Mouse (Mus musculus) liver, postnatal 0 days (tissue): Measurements from ENCODE around the gene Hemk1. TPM values are rescaled to one million over a fixed set of nuclear protein-coding genes. Genes with fewer than 3 reads are reported as not detected.

Experiments used
- ATAC-seq: fragments of 200-750 bp; cut with Nextera tagmentation; 2 replicates; pipeline ENCODE4 v1.8.0; 2017; ENCODE audit warnings: mild to moderate bottlenecking, moderate library complexity
- DNase-seq: peaks from one replicate; pipeline ENCODE4 v3.0.0-alpha.2; 2016
- H3K27ac ChIP-seq: fragments of 300-500 bp; sonication (generic); 2 replicates; pipeline ENCODE4 v1.5.1; 2014; ENCODE audit warnings: antibody characterized with exemption, moderate library complexity, mild to moderate bottlenecking, low read depth
- H3K27me3 ChIP-seq: fragments of 300-500 bp; sonication (generic); 2 replicates; pipeline ENCODE4 v1.6.1; 2014; ENCODE audit warnings: low read length, control low read depth, mixed read lengths; ENCODE audit not compliant: insufficient read depth
- H3K36me3 ChIP-seq: fragments of 300-500 bp; sonication (generic); replicated peaks from 2 replicates; pipeline ENCODE4 v1.6.1; 2014; ENCODE audit warnings: mild to moderate bottlenecking, control low read depth, low read length, moderate library complexity, mixed read lengths; ENCODE audit not compliant: insufficient read depth
- H3K4me1 ChIP-seq: fragments of 300-500 bp; sonication (generic); 2 replicates; pipeline ENCODE4 v1.6.1; 2014; ENCODE audit warnings: antibody characterized with exemption, mild to moderate bottlenecking, control low read depth; ENCODE audit not compliant: insufficient read depth
- H3K4me2 ChIP-seq: fragments of 300-500 bp; sonication (generic); 2 replicates; pipeline ENCODE4 v1.6.1; 2014; ENCODE audit warnings: low read depth, mild to moderate bottlenecking, low read length, moderate library complexity, mixed read lengths
- H3K4me3 ChIP-seq: fragments of 300-500 bp; sonication (generic); 2 replicates; pipeline ENCODE4 v1.5.1; 2014; ENCODE audit warnings: low read depth, low read length
- H3K9ac ChIP-seq: fragments of 300-500 bp; sonication (generic); replicated peaks from 2 replicates; pipeline ENCODE4 v1.6.1; 2014; ENCODE audit warnings: mild to moderate bottlenecking, moderate library complexity
- H3K9me3 ChIP-seq: fragments of 300-500 bp; sonication (generic); 2 replicates; pipeline ENCODE4 v1.6.1; 2016; ENCODE audit warnings: mild to moderate bottlenecking, control low read depth, low read length, mixed read lengths
- CTCF ChIP-seq: sonication (generic); IDR thresholded peaks from 2 replicates; pipeline ENCODE4 v1.5.1; 2016; ENCODE audit warnings: antibody characterized with exemption, low read depth
- EP300 ChIP-seq: IDR thresholded peaks from 2 replicates; pipeline ENCODE4 v1.6.1; 2016; ENCODE audit warnings: antibody characterized with exemption, low read depth, mild to moderate bottlenecking
- WGBS: fragments of 180-500 bp; shearing (Covaris S2); extraction: QIAGEN DNeasy Blood & Tissue Kit; methylation state at CpG from one replicate; pipeline ENCODE4 v1.1.7; 2014; ENCODE audit not compliant: insufficient replicate concordance; 5-methylcytosine and 5-hydroxymethylcytosine counted together
- polyA plus RNA-seq: library from polyadenylated mRNA; unstranded; fragments of >200 nt; fragmentation: Nextera tagmentation; extraction: Ambion mirVana; gene quantifications from 2 replicates; pipeline ENCODE4 v1.2.1, GENCODE M21; 2015

Gene Hemk1
- polyA plus RNA-seq, 1 experiment from 2014 or later = 3.2 TPM

DNA sequence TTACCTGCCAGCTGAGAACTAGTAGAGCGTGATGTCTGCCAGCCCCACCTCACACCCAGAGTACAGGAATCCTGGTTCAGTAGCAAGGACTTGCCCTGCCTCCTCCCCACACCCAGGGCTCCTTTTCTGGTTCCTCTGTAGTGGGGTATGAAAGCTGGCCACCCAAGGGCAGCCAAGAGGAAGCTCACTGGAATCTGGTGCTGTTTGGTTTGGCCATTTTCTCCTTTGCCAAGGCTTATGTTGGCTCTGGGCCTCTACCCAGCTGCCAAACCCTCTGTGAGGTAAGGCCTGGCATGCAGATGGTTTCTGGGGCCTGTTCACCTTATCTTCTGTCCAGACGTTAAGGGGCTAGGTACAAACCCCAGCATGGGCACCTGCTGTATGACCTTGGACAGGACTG lies 22.4 kb downstream of the Hemk1 start:
- TF ChIP-seq EP300 (no peak), CTCF (no peak)
- H3K9me3 ChIP-seq = no peaks in the 10 kb centered on the region
- no peak overlapping the region for H3K4me3 ChIP-seq
- 72% methylated on average over 2 of the region's 2 CpGs for WGBS
- no peak overlapping the region for H3K27ac ChIP-seq
- no peaks in the 10 kb centered on the region for H3K27me3 ChIP-seq
- ATAC-seq = no peak
- no peak overlapping the region for H3K9ac ChIP-seq
- DNase-seq = no peak
- no peak overlapping the region for H3K4me2 ChIP-seq
- no peaks in the 10 kb centered on the region for H3K36me3 ChIP-seq
- H3K4me1 ChIP-seq = peaks cover 18% of the 10 kb centered on the region

DNA sequence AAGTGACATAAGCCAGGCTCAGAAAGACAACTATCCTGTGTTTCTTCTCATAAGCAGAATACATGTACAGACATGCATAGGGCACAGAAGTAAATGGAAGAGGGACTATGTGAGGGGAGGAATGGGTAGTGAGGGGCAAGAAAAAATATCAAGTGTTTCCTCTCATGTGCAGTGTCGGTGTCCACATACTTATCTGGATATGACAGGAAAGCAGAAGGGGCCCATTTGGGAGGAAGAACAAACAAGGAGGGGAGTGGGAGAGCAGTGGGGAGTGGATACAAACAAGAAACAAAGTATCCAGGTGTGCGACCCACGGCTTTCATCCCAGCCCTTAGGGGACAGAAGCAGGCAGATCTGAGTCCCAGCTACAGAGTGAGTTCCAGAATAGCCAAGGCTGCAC lies 24.2 kb downstream of the Hemk1 start:
- no peaks in the 10 kb centered on the region for H3K9me3 ChIP-seq
- 61% methylated on average over 3 of the region's 3 CpGs for WGBS
- no peak overlapping the region for H3K9ac ChIP-seq
- H3K4me1 ChIP-seq = peaks cover 18% of the 10 kb centered on the region
- DNase-seq (no peak), ATAC-seq (no peak)
- no peak for TF ChIP-seq CTCF
- no peak for TF ChIP-seq EP300
- H3K27me3 ChIP-seq = no peaks in the 10 kb centered on the region
- no peaks in the 10 kb centered on the region for H3K36me3 ChIP-seq
- no peak overlapping the region for H3K4me3 ChIP-seq
- no peak overlapping the region for H3K27ac ChIP-seq
- no peak overlapping the region for H3K4me2 ChIP-seq

DNA sequence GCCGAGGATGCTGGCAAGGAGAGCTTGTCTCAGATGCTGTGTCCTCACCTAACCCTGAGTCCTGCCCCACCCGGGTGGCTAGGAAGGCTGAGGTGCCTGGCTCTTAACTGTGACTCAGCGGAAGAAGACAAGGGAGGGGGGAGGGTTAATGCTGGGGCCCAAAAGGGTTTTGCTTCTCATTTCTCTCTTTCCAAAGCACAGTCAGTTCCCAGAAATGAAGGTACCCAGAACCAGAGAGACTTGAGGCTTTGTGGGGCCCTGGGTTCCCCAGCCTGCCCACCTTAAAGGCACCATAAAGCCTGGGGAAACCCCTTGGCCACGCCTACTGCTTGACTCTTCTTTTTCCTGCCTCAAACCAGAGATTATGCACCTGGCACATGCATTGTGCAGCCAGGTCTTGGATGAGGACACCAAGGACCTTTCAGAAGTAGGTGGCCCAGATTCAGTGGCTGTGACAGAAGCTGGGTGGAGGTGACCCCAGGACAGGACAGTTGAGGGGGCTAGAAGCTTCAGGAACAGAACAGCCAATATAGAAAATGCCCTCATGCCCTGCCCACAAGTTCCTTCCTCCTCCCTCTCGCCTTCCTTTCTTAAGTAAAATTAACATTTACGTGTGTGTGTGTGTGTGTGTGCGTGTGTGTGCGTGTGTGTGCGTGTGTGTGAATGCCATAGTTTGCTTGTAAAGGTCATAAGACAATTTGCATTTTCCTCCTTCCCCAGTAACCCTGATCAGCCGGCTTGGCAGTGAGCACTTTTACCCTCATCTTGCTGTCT lies 25.2 kb downstream of the Hemk1 start:
- peak; percentile 67 for DNase-seq
- WGBS = 22% methylated on average over 10 of the region's 10 CpGs
- no peaks in the 10 kb centered on the region for H3K9me3 ChIP-seq
- no peak overlapping the region for H3K4me3 ChIP-seq
- H3K36me3 ChIP-seq = no peaks in the 10 kb centered on the region
- H3K4me1 ChIP-seq = peaks cover 26% of the 10 kb centered on the region
- H3K27me3 ChIP-seq = no peaks in the 10 kb centered on the region
- peak; percentile 88 for ATAC-seq
- H3K9ac ChIP-seq = peak overlapping the region; percentile 53
- TF ChIP-seq EP300 (peak; percentile 54; the same call in 1 of the 2 replicates), CTCF (no peak)
- H3K27ac ChIP-seq = peak overlapping the region; percentile 83
- H3K4me2 ChIP-seq = peak overlapping the region; percentile 53

DNA sequence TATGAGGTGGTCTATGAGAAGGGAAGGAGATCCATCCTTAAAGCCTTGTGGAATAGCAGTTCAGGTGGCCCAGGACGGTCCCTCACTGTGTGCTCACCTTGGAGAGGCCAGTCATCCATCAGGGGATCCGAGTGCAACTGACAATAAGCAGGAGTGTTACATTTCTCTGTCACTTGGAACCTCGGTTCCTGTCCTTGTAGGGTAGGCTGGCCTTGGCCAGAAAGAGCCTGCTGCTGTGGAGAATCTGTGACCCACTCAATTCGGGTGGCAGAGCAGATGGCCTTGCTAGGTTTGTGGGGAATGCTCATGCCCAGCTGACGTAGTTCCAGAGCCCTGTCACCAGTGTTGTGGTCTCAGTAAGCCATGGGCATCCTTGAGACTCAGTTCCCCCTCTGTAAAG lies 28.6 kb downstream of the Hemk1 start:
- TF ChIP-seq CTCF (no peak), EP300 (no peak)
- Histone ChIP-seq H3K9me3 (no peaks in the 10 kb centered on the region), H3K4me3 (no peak overlapping the region), H3K36me3 (no peaks in the 10 kb centered on the region), H3K4me1 (peaks cover 58% of the 10 kb centered on the region), H3K27ac (no peak overlapping the region), H3K4me2 (no peak overlapping the region), H3K27me3 (no peaks in the 10 kb centered on the region), H3K9ac (no peak overlapping the region)
- ATAC-seq (no peak), DNase-seq (no peak)
- WGBS = 75% methylated on average over 5 of the region's 5 CpGs

DNA sequence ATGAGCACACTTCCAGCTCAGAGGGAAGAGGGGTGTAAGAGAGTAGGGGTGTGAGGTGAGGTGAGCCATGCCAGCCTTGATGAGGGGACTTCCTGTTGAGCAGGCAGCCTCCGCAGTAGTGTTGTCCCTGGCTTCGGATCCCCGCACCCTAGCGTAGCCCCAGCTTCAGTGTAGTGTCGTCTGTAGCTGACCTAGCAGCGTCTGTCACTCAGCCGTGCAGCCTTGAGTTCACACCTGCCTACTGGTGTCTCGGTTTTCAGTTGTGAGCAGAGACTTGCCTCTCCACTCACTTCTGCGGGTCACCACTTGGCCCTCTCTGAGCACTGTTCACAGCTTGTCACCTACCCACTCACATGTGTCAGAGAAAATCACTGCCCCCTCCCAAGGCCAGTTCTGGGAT lies 29.0 kb downstream of the Hemk1 start:
- H3K9me3 ChIP-seq = no peaks in the 10 kb centered on the region
- H3K27me3 ChIP-seq = no peaks in the 10 kb centered on the region
- H3K4me3 ChIP-seq = no peak overlapping the region
- no peak for TF ChIP-seq CTCF
- TF ChIP-seq EP300 = no peak
- H3K4me1 ChIP-seq = peaks cover 62% of the 10 kb centered on the region
- 80% methylated on average over 9 of the region's 9 CpGs for WGBS
- no peak overlapping the region for H3K27ac ChIP-seq
- DNase-seq (no peak), ATAC-seq (no peak)
- H3K9ac ChIP-seq = no peak overlapping the region
- no peaks in the 10 kb centered on the region for H3K36me3 ChIP-seq
- H3K4me2 ChIP-seq = no peak overlapping the region

DNA sequence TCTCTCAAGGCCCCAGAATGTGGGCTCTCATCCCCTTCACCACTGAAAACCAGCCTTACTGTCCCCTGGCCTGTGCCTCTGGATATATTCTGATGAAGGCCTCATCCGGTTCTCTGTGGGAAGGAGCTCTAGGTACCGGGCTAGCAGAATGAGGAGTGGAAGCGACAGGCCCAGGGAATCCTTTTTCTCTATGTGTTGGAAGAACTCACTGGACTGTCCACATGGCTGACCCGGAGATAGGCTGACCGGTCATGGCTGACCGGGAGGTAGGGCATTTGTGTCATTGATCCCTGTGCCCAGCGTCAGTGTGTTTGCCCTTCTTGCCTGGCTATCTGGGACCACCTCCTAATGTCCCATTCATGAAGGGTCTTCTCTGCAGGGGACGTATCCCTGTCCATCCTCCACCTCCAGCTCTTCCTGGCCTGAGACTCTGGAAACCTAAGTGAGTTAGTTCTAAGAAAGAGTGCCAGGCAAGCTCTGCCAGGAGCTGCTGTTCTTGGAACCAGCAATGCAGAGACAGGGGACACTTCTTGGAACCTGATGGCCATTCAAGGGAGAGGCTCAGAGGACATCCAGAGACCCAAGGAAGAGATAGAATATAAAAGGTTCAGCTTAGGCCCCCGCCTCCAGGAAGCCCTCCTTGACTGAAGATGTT lies 29.7 kb downstream of the Hemk1 start:
- TF ChIP-seq CTCF = no peak
- no peak for TF ChIP-seq EP300
- no peaks in the 10 kb centered on the region for H3K9me3 ChIP-seq
- 88% methylated on average over 9 of the region's 9 CpGs for WGBS
- peak overlapping the region; percentile 50 for H3K9ac ChIP-seq
- ATAC-seq (no peak), DNase-seq (no peak)
- peak overlapping the region; percentile 83 for H3K27ac ChIP-seq
- H3K4me1 ChIP-seq = peaks cover 65% of the 10 kb centered on the region
- H3K27me3 ChIP-seq = no peaks in the 10 kb centered on the region
- H3K4me2 ChIP-seq = peak overlapping the region; percentile 68
- H3K36me3 ChIP-seq = peaks cover 2% of the 10 kb centered on the region; the same call in 1 of the 2 replicates
- H3K4me3 ChIP-seq = no peak overlapping the region
